Comparison of ENCODE assay signal across 8 mouse cellular contexts in genomic region chr11:63264432-63265061, GRCm38 (mm10).
DNase-seq lines count a peak whose midpoint lies in the region; ATAC-seq lines count a peak whose summit lies in the region.

No protein-coding gene starts in this region.

- no peaks in the 10 kb centered on the region for H3K9me3 ChIP-seq in midbrain, embryonic 14.5 days (ENCODE audit: control insufficient read depth, low read length)
- H3K9me3 ChIP-seq in midbrain, embryonic 15.5 days: no peaks in the 10 kb centered on the region
- no peaks in the 10 kb centered on the region for H3K9me3 ChIP-seq in heart, embryonic 15.5 days (replicated peaks)
- no peaks in the 10 kb centered on the region for H3K9me3 ChIP-seq in liver, embryonic 15.5 days (replicated peaks)

- H3K9ac ChIP-seq in midbrain, embryonic 14.5 days (replicated peaks; ENCODE audit: low read length): no peak overlapping the region
- H3K9ac ChIP-seq in midbrain, embryonic 15.5 days: no peak overlapping the region
- H3K9ac ChIP-seq in heart, embryonic 15.5 days: no peak overlapping the region
- H3K9ac ChIP-seq in liver, embryonic 15.5 days: no peak overlapping the region

- peak; percentile 59 for DNase-seq in midbrain, embryonic 14.5 days
- peak; percentile 33 for DNase-seq in adrenal gland, postnatal 25 days
- DNase-seq in thymus, postnatal 4 days: peak; percentile 69
- no peak for DNase-seq in spleen, adult 18-20 months
- DNase-seq in spleen, adult 12 weeks (ENCODE audit: low spot score): no peak

- no peaks in the 10 kb centered on the region for H3K36me3 ChIP-seq in midbrain, embryonic 14.5 days (ENCODE audit: control insufficient read depth, insufficient read depth, low read length)
- no peaks in the 10 kb centered on the region for H3K36me3 ChIP-seq in midbrain, embryonic 15.5 days (replicated peaks)
- no peaks in the 10 kb centered on the region for H3K36me3 ChIP-seq in heart, embryonic 15.5 days
- H3K36me3 ChIP-seq in liver, embryonic 15.5 days (replicated peaks): no peaks in the 10 kb centered on the region

- WGBS in midbrain, embryonic 14.5 days: 51% methylated on average over 9 of the region's 9 CpGs
- 47% methylated on average over 9 of the region's 9 CpGs for WGBS in midbrain, embryonic 15.5 days
- WGBS in heart, embryonic 15.5 days: 45% methylated on average over 9 of the region's 9 CpGs
- 22% methylated on average over 9 of the region's 9 CpGs for WGBS in liver, embryonic 15.5 days (ENCODE audit: insufficient replicate concordance)

- no peaks in the 10 kb centered on the region for H3K4me1 ChIP-seq in midbrain, embryonic 14.5 days (ENCODE audit: control insufficient read depth, insufficient read depth, low read length)
- H3K4me1 ChIP-seq in midbrain, embryonic 15.5 days: peaks cover 8% of the 10 kb centered on the region; the same call in 1 of the 2 replicates
- peaks cover 5% of the 10 kb centered on the region; the same call in 1 of the 2 replicates for H3K4me1 ChIP-seq in heart, embryonic 15.5 days (replicated peaks)
- H3K4me1 ChIP-seq in liver, embryonic 15.5 days (replicated peaks): no peaks in the 10 kb centered on the region

- H3K27ac ChIP-seq in midbrain, embryonic 14.5 days (replicated peaks; ENCODE audit: low read depth, low read length): no peak overlapping the region
- H3K27ac ChIP-seq in midbrain, embryonic 15.5 days: no peak overlapping the region
- H3K27ac ChIP-seq in heart, embryonic 15.5 days: no peak overlapping the region
- no peak overlapping the region for H3K27ac ChIP-seq in liver, embryonic 15.5 days (replicated peaks)

- no peak overlapping the region for H3K4me3 ChIP-seq in midbrain, embryonic 14.5 days (replicated peaks; ENCODE audit: low read depth, low read length)
- no peak overlapping the region for H3K4me3 ChIP-seq in midbrain, embryonic 15.5 days
- H3K4me3 ChIP-seq in heart, embryonic 15.5 days: no peak overlapping the region
- H3K4me3 ChIP-seq in liver, embryonic 15.5 days (replicated peaks): no peak overlapping the region

- ATAC-seq in midbrain, embryonic 14.5 days (ENCODE audit: low FRiP score, low TSS enrichment): no peak
- no peak for ATAC-seq in midbrain, embryonic 15.5 days (replicated peaks)
- no peak for ATAC-seq in heart, embryonic 15.5 days (replicated peaks; ENCODE audit: insufficient number of reproducible peaks, insufficient read depth, low FRiP score, low read depth)
- ATAC-seq in liver, embryonic 15.5 days (ENCODE audit: insufficient read depth): no peak

- H3K27me3 ChIP-seq in midbrain, embryonic 14.5 days (ENCODE audit: control insufficient read depth, insufficient read depth, low read length): 0 out of 2 replicates have a peak, but pooled peaks cover 7% of the 10 kb centered on the region
- no peaks in the 10 kb centered on the region; the same call in 1 of the 2 replicates for H3K27me3 ChIP-seq in midbrain, embryonic 15.5 days (replicated peaks)
- H3K27me3 ChIP-seq in heart, embryonic 15.5 days: no peaks in the 10 kb centered on the region
- H3K27me3 ChIP-seq in liver, embryonic 15.5 days: no peaks in the 10 kb centered on the region

- H3K4me2 ChIP-seq in midbrain, embryonic 14.5 days (ENCODE audit: low read length): no peak overlapping the region
- H3K4me2 ChIP-seq in midbrain, embryonic 15.5 days: no peak overlapping the region
- 0 out of 2 replicates have a peak overlapping the region, but pooled peaks have one; percentile 23 for H3K4me2 ChIP-seq in heart, embryonic 15.5 days
- peak overlapping the region; percentile 35; the same call in 1 of the 2 replicates for H3K4me2 ChIP-seq in liver, embryonic 15.5 days

Comparison
In these comparisons a context has a peak if more than half of its experiments do, and no peak if none do; other contexts are left out.
1. DNase-seq: peak in midbrain, embryonic 14.5 days (single experiment), adrenal gland, postnatal 25 days (single experiment) and thymus, postnatal 4 days (single experiment); none in spleen, adult 18-20 months (0 of 2) and spleen, adult 12 weeks (single experiment).
2. H3K4me2 ChIP-seq: peak in heart, embryonic 15.5 days (single experiment) and liver, embryonic 15.5 days (single experiment); none in midbrain, embryonic 14.5 days (single experiment) and midbrain, embryonic 15.5 days (single experiment).